Mouse (Mus musculus) liver, embryonic 12.5 days (tissue): ENCODE measurements around the gene Pakap. TPM values are rescaled to one million over a fixed set of nuclear protein-coding genes. Genes with fewer than 3 reads are reported as not detected.

Experiments
- ATAC-seq: fragments of 200-750 bp; cut with Nextera tagmentation; 2 replicates; pipeline ENCODE4 v1.8.0; 2017; ENCODE audit warnings: moderate number of reproducible peaks, mild to moderate bottlenecking, moderate library complexity
- H3K27ac ChIP-seq: fragments of 300-500 bp; sonication (generic); 2 replicates; pipeline ENCODE4 v1.5.1; 2016; ENCODE audit warnings: mild to moderate bottlenecking
- H3K27me3 ChIP-seq: fragments of 300-500 bp; sonication (generic); replicated peaks from 2 replicates; pipeline ENCODE4 v1.6.1; 2016; ENCODE audit warnings: mild to moderate bottlenecking, moderate library complexity
- H3K36me3 ChIP-seq: fragments of 300-500 bp; sonication (generic); 2 replicates; pipeline ENCODE4 v1.6.1; 2016; ENCODE audit warnings: mild to moderate bottlenecking, moderate library complexity
- H3K4me1 ChIP-seq: fragments of 300-500 bp; sonication (generic); 2 replicates; pipeline ENCODE4 v1.6.1; 2016
- H3K4me2 ChIP-seq: fragments of 300-500 bp; sonication (generic); 2 replicates; pipeline ENCODE4 v1.6.1; 2016; ENCODE audit warnings: mild to moderate bottlenecking, moderate library complexity
- H3K4me3 ChIP-seq: fragments of 300-500 bp; sonication (generic); 2 replicates; pipeline ENCODE4 v1.5.1; 2016; ENCODE audit warnings: mild to moderate bottlenecking, moderate library complexity
- H3K9ac ChIP-seq: fragments of 300-500 bp; sonication (generic); 2 replicates; pipeline ENCODE4 v1.6.1; 2016; ENCODE audit warnings: mild to moderate bottlenecking, moderate library complexity
- H3K9me3 ChIP-seq: fragments of 300-500 bp; sonication (generic); replicated peaks from 2 replicates; pipeline ENCODE4 v1.6.1; 2016; ENCODE audit warnings: mild to moderate bottlenecking, moderate library complexity
- WGBS: fragments of 180-500 bp; shearing (Covaris S2); methylation state at CpG from one replicate; pipeline ENCODE4 v1.1.7; 2016; ENCODE audit not compliant: insufficient replicate concordance; 5-methylcytosine and 5-hydroxymethylcytosine counted together
- polyA plus RNA-seq: library from polyadenylated mRNA; unstranded; fragments of >200 nt; fragmentation: Nextera tagmentation; extraction: Ambion mirVana; gene quantifications from 2 replicates; pipeline ENCODE4 v1.2.1, GENCODE M21; 2016

Gene Pakap
- polyA plus RNA-seq, 1 experiment from 2014 or later, result 2.1 TPM

DNA sequence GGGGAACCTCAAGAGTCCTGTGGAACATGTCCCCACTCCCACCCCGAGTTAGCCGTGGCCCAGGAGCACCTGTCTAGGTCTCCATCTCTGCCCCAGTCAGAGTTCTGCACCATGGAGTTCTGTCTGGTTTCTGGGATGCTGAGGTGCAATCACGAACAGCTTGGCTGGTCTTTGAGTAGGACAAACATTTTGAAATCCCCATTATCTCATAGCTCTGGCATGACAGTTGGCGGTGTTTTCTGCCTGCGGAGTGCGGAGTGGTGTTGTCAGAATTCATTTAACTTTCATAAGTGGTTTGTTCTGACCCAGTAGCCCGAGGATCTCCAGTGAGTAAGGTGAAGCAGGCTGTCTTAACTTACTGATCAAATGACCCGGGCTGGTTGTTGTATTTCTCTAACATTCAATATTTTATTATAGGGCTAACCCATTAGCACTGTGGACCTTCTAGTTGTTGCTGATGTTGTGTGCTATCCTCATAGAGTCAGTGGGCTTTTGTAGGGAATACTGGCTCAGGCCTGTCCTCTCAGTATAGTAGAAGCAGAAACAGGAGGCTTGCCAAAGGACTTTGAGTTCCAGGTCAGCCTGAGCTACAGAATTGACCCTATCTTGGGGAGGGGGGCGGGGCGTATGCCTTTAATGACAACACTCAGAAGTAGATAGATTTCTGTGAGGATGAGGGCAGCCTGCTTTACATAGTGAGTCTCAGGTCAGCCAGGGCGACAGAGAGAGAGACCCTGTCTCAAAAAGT, 216.0 kb downstream of the Pakap start:
- H3K4me1 ChIP-seq, result peaks cover 14% of the 10 kb centered on the region
- no peak overlapping the region for H3K27ac ChIP-seq
- WGBS, result 69% methylated on average over 11 of the region's 11 CpGs
- ATAC-seq, result no peak
- peaks cover 58% of the 10 kb centered on the region for H3K27me3 ChIP-seq
- no peak overlapping the region for H3K9ac ChIP-seq
- no peaks in the 10 kb centered on the region for H3K9me3 ChIP-seq
- H3K4me3 ChIP-seq, result no peak overlapping the region
- no peaks in the 10 kb centered on the region for H3K36me3 ChIP-seq
- H3K4me2 ChIP-seq, result no peak overlapping the region

DNA sequence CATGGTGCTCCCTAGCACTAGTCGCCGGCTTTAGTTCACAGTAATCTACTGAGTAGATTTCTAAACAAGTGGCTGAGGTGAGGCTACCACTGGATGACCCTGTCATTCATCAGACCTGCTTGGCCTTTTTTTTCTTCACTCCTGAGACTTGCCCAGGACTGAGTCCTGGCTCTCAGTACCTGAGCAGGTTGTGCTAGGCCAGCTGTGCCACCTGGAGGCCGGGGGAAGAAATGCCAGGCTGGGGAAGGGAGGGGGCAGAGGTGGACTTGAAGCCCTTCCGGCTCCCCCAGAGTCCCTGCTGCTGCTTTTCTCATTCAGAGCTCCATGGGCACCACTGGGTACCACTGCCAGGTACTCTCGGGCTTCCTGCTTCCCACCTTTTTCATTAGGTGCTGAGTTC, 220.7 kb downstream of the Pakap start:
- H3K27me3 ChIP-seq, result peaks cover 15% of the 10 kb centered on the region
- no peaks in the 10 kb centered on the region for H3K36me3 ChIP-seq
- no peak overlapping the region for H3K27ac ChIP-seq
- H3K9ac ChIP-seq, result no peak overlapping the region
- 59% methylated on average over 5 of the region's 5 CpGs for WGBS
- no peak overlapping the region for H3K4me2 ChIP-seq
- no peak for ATAC-seq
- peaks cover 4% of the 10 kb centered on the region for H3K4me1 ChIP-seq
- no peaks in the 10 kb centered on the region for H3K9me3 ChIP-seq
- H3K4me3 ChIP-seq, result no peak overlapping the region

DNA sequence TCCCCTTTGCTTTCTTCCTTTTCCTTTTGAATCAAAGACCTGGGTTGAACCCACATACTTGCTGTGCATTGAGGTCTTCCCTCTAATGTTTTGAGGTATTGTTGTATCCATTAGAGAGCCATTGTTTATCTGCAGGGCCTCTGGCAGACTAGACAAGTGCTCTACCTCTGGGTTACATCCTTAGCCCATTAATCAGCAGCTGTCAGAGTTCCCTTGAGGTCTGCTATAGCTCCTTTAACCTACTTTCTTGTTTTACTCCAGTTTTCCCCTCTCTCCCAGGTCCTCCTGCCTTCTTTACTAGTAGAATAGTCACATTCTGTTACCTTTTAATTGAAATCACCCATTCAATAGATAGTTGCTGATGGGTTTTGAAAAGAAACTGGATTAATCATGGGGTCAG, 221.1 kb downstream of the Pakap start:
- Histone ChIP-seq H3K4me2 (no peak overlapping the region), H3K4me1 (peaks cover 8% of the 10 kb centered on the region), H3K9me3 (no peaks in the 10 kb centered on the region), H3K27me3 (peaks cover 10% of the 10 kb centered on the region), H3K4me3 (no peak overlapping the region), H3K36me3 (no peaks in the 10 kb centered on the region), H3K27ac (no peak overlapping the region), H3K9ac (no peak overlapping the region)
- ATAC-seq, result no peak

DNA sequence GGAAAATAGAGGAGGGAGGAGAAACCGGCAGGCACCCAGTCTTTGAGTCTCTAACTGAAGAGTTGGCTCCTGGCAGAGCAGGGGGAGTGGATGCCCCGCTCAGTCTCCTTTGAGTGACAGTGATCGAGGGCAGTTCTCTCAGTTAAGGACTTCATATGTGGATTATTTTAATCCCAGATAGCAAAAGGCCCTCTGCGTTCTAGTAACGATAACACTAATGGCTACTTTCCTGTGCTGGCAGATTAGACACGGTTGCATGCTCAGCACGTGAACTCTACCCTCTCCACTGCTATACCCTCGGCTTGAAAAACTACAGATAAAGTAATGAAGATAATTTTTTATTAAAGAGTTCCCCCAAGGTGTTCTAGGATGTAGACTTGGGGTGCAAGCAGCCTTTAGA, 226.0 kb downstream of the Pakap start:
- WGBS, result 29% methylated on average over 8 of the region's 8 CpGs
- H3K36me3 ChIP-seq, result no peaks in the 10 kb centered on the region

DNA sequence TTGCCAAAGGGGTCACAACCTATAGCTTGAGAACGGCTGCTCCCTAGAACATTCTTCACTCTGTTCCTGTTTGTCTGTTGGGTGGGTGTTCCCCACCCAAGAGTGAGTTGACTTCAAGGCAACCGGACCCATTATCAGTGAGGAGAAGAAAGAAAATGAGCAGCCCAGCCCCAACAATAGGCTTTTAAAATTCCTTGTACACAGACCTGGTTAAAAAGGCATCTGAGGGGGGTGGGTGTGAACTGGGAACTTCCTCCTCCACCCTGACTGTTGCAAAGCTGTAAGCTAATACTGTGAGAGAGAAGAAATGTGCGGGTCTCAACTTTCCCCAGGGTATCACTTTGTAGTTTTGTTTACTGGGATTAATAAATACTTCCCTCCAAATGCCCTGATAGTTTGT, 226.6 kb downstream of the Pakap start:
- WGBS, result 18% methylated on average over 3 of the region's 3 CpGs
- H3K9me3 ChIP-seq, result no peaks in the 10 kb centered on the region
- H3K4me3 ChIP-seq, result no peak overlapping the region
- no peaks in the 10 kb centered on the region for H3K36me3 ChIP-seq
- no peak overlapping the region for H3K4me2 ChIP-seq
- no peak for ATAC-seq
- H3K27ac ChIP-seq, result no peak overlapping the region; the same call in 1 of the 2 replicates
- no peaks in the 10 kb centered on the region for H3K27me3 ChIP-seq
- no peak overlapping the region for H3K9ac ChIP-seq
- peaks cover 42% of the 10 kb centered on the region for H3K4me1 ChIP-seq

More for the DNA sequence above, 226.0 kb downstream of the Pakap start:
- no peaks in the 10 kb centered on the region for H3K27me3 ChIP-seq
- no peaks in the 10 kb centered on the region for H3K9me3 ChIP-seq
- no peak overlapping the region for H3K4me3 ChIP-seq
- no peak overlapping the region for H3K9ac ChIP-seq
- ATAC-seq, result peak; percentile 72
- no peak overlapping the region; the same call in 1 of the 2 replicates for H3K4me2 ChIP-seq
- H3K27ac ChIP-seq, result peak overlapping the region; percentile 4; the same call in 1 of the 2 replicates
- peaks cover 37% of the 10 kb centered on the region for H3K4me1 ChIP-seq

DNA sequence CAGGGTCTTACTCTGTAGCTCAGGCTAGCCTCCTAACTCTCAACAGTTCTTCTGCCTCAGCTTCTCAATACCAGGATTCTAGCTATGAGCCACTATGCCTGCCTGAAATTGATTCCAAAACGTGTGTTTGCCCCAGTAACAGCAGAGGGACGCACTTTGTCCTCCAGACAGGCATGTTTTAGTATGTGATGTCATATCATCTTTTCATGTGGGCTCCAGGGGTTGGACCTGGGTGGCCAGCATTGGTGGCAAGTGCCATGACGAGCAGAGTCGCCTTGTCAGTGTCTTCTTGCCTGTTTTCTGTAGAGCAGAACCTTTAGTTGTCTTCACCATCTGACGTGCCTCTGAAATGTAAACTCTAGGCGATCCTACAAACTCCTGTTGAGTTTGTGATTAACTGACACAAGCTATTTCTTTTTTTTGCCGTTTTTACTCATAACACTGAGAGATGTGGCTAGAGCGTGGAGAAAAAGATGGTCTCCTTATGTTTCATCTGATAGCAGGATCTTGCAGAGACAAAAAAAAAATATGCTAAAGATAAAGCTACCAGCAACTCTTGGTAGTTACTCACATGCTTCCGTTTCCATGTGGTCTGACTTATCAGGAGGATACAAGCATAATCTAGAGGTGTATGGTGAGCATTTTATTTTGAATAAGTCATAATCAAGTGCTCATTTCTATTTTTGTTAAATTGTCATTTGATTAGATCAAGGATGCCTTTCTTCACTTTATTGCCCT, 229.7 kb downstream of the Pakap start:
- 41% methylated on average over 9 of the region's 9 CpGs for WGBS
- Histone ChIP-seq H3K4me1 (peaks cover 52% of the 10 kb centered on the region), H3K4me3 (no peak overlapping the region), H3K9me3 (no peaks in the 10 kb centered on the region), H3K27ac (peak overlapping the region; percentile 62), H3K27me3 (no peaks in the 10 kb centered on the region), H3K9ac (no peak overlapping the region), H3K4me2 (peak overlapping the region; percentile 38), H3K36me3 (no peaks in the 10 kb centered on the region)
- ATAC-seq, result peak; percentile 33; the same call in 1 of the 2 replicates

DNA sequence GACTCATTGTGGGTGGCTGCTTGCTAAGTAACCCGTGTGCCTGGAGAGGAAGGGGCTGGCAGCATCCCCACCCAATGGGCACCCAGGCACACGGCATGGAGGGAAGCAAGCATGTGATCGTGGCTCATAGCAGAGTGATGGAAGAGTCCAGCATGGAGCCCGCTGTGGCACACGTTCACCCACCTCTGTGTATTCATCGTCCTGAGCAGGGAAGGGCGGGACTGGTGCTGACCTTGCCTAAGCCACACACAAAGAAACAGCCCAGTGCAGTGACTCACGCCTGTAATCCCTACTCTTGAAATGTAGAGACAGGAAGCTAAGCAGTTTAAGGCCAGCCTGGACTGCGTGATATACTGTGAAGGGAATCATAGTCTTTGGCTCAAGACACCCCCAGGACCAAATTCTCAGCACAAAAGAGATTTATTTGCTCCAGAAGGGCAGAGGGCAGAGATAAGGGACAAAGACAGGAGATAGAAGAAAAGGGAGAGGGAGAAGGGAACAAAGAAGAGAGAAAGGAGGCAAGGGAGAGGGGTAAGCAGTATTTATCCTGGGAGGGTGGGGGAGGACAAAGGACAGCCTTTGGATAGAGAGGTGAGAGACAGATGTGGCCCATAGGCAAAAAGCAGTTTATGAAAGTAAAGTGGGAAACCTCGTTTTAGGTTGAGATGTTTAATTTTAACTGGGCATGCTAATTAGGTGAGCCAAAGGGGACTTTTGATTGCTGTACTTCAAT, 230.5 kb downstream of the Pakap start:
- 21% methylated on average over 10 of the region's 10 CpGs for WGBS
- H3K9me3 ChIP-seq, result no peaks in the 10 kb centered on the region
- no peak overlapping the region for H3K9ac ChIP-seq
- H3K4me3 ChIP-seq, result no peak overlapping the region
- peak overlapping the region; percentile 38 for H3K4me2 ChIP-seq
- H3K36me3 ChIP-seq, result no peaks in the 10 kb centered on the region
- H3K4me1 ChIP-seq, result peaks cover 50% of the 10 kb centered on the region
- H3K27me3 ChIP-seq, result no peaks in the 10 kb centered on the region
- peak; percentile 68 for ATAC-seq
- H3K27ac ChIP-seq, result peak overlapping the region; percentile 62

DNA sequence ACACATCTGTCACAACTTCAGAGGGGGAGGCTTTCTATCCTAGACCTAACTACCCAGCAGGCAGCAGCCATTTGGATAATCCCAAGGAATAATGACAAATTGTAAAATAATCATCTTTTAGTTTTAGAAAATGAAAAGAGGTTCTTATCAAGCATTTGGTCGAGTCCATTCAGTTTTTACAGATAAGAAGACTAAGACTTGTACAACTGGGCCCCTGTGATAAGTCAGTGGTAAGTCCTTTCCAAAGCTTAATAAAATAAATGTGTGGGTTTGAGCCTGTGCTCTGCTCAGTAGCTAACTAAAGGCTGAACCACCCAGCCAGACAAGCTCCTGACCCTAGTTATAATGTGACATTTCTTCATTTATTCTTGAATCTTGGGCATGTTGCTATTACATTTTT, 231.3 kb downstream of the Pakap start:
- ATAC-seq, result peak; percentile 73
- Histone ChIP-seq H3K27ac (peak overlapping the region; percentile 62; the same call in 1 of the 2 replicates), H3K9me3 (no peaks in the 10 kb centered on the region)

DNA sequence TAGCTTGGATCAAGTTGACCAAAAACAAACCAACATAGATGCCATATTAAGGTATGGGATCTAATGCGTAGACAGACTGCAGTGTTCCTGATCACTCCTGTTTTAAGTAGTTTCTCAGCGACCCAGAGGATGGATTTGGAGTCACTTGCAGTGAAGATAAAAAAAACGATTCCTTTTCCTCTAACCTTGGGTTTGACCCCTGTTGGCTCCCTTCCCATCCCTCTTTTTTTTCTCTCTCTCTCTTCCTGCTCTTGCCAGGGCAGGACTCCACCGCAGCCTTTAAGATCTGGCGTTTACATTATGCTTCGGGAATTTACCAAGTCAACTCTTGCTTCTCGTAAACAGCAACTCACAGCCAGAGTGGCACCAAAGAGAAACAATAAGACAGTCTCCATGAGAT, 233.3 kb downstream of the Pakap start:
- Histone ChIP-seq H3K36me3 (no peaks in the 10 kb centered on the region), H3K4me3 (no peak overlapping the region), H3K4me2 (no peak overlapping the region), H3K9me3 (no peaks in the 10 kb centered on the region), H3K27ac (no peak overlapping the region), H3K4me1 (peaks cover 36% of the 10 kb centered on the region), H3K27me3 (no peaks in the 10 kb centered on the region), H3K9ac (no peak overlapping the region)
- 63% methylated on average over 7 of the region's 7 CpGs for WGBS
- ATAC-seq, result no peak

More for the DNA sequence above, 231.3 kb downstream of the Pakap start:
- Histone ChIP-seq H3K4me2 (peak overlapping the region; percentile 38), H3K9ac (no peak overlapping the region), H3K36me3 (no peaks in the 10 kb centered on the region), H3K4me3 (no peak overlapping the region), H3K27me3 (no peaks in the 10 kb centered on the region), H3K4me1 (peaks cover 42% of the 10 kb centered on the region)
- 6% methylated on average over 1 of the region's 1 CpGs for WGBS

DNA sequence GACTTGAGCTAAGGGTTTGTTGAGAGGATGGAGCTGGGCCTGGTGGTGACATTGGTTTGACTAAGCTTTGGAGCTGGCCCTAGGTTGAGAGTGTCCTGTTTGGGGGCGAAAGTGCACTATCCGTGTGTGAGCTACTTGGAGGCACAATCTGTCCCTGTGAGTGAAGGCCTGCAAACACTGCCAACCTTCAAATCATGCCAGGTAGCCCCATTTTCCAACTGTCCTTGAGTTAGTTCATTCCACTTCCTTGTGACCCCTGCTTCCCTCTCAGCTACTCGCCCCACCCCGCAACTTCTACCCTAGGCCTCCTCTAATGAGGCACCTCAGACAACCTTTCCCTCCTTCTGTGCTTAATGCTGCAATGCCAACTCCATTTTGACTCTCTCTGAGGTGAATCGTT, 234.0 kb downstream of the Pakap start:
- no peak overlapping the region for H3K4me2 ChIP-seq
- no peak overlapping the region for H3K9ac ChIP-seq
- no peak overlapping the region for H3K4me3 ChIP-seq
- ATAC-seq, result no peak
- H3K27me3 ChIP-seq, result no peaks in the 10 kb centered on the region
- no peak overlapping the region for H3K27ac ChIP-seq
- H3K36me3 ChIP-seq, result no peaks in the 10 kb centered on the region
- H3K9me3 ChIP-seq, result no peaks in the 10 kb centered on the region
- peaks cover 35% of the 10 kb centered on the region for H3K4me1 ChIP-seq
- WGBS, result 80% methylated on average over 5 of the region's 5 CpGs

DNA sequence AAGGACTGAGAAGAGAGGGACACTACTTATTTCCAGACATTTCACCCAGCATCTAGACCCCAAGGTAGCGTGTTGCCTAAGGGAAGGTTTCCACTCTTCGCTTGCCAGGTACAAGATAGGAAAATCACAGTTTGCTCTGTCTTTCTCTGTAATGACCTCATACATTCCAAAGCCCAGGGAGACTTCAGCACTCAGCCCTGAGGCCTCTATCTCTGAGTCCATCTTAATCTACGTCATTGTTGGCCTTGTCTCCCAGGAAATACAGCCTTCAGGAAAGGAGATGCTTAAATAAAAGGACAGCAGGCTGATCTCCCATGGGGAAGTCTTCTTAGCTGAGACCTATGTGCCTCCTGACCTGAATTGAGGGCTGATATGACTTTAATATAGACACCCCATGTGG, 234.4 kb downstream of the Pakap start:
- Histone ChIP-seq H3K27me3 (no peaks in the 10 kb centered on the region), H3K4me2 (no peak overlapping the region), H3K36me3 (no peaks in the 10 kb centered on the region), H3K4me1 (peaks cover 31% of the 10 kb centered on the region), H3K27ac (no peak overlapping the region), H3K9ac (no peak overlapping the region), H3K9me3 (no peaks in the 10 kb centered on the region), H3K4me3 (no peak overlapping the region)
- WGBS, result 69% methylated on average over 3 of the region's 3 CpGs
- no peak for ATAC-seq

DNA sequence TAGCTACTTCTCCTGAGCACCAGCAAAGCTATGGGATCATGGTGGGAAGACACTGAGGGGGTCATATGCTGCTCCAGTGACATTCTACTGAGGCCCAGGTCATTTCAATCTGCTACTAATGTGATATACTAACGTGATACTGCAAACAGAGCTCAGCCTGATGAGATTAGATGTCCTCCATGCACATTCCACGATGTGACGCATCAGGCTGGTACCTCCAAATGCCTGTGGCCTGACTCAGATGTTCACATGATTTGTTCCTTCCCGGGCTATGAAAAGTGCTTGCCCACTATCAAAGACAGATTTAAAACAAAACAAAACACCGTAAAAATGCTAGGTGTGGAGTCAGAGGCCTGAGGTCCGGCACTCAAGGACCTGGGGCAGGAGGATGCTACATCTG, 236.9 kb downstream of the Pakap start:
- no peak overlapping the region for H3K4me3 ChIP-seq
- no peaks in the 10 kb centered on the region for H3K36me3 ChIP-seq
- WGBS, result 70% methylated on average over 6 of the region's 6 CpGs
- no peak for ATAC-seq
- H3K27ac ChIP-seq, result no peak overlapping the region
- peaks cover 6% of the 10 kb centered on the region; the same call in 1 of the 2 replicates for H3K4me1 ChIP-seq
- H3K9ac ChIP-seq, result no peak overlapping the region
- H3K9me3 ChIP-seq, result no peaks in the 10 kb centered on the region
- H3K27me3 ChIP-seq, result no peaks in the 10 kb centered on the region
- no peak overlapping the region for H3K4me2 ChIP-seq
